Mouse (Mus musculus): ENCODE results near the gene Gm49339. TPM values are rescaled to one million over a fixed set of nuclear protein-coding genes. Genes with fewer than 3 reads are reported as not detected.

The Gm49339 gene
- 55.7 TPM for polyA plus RNA-seq (2017; shearing (Covaris generic))

DNA sequence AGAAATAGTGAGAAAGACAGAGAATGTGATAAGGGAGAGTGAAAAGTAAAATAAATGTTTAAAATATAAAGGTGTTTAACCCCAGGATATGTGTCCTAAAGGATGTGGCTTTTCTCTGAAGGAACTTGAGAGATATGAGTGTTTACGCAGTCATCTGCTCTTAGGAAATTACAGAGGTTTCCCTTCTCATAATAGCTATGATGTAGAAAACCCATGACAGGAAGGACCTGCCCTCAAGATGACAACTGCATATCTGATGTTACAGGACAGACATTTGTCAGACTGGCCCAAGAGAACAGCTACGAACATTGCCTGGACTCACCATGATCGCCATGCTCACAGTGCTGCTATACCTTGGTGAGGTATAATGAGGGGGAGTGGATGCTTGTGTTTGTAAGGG is at the start of gene Gm49339, which contains the start of gene Lilr4b:
Gene Gm49339, plus strand, starts transcription at position 216 of the 400 bp plus-strand sequence.
Gene Lilr4b, plus strand, starts transcription at position 236 of the 400 bp plus-strand sequence.

DNA sequence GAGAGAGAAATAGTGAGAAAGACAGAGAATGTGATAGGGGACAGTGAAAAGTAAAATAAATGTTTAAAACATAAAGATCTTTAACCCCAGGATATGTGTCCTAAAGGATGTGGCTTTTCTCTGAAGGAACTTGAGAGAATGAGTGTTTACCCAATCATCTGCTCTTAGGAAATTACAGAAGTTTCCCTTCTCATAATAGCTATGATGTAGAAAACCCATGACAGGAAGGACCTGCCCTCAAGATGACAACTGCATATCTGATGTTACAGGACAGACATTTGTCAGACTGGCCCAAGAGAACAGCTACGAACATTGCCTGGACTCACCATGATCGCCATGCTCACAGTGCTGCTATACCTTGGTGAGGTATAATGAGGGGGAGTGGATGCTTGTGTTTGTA is 10.3 kb downstream of the Gm49339 start, which contains the start of gene Lilrb4a:
Gene Lilrb4a, plus strand, starts transcription at position 266 of the 400 bp plus-strand sequence.

Other genes with a start within 250 kb of the Gm49339 start
- gene Lilr4b, start within 50 bp of the Gm49339 start, polyA plus RNA-seq (2017; shearing (Covaris generic)) = 694 TPM
- 623 TPM for gene Lilrb4a, start 10.3 kb downstream of the Gm49339 start, polyA plus RNA-seq (2017; shearing (Covaris generic))
- gene Fam162b, start 109.9 kb downstream of the Gm49339 start, polyA plus RNA-seq (2017; shearing (Covaris generic)) = not detected
- gene Gprc6a, start 150.8 kb downstream of the Gm49339 start, polyA plus RNA-seq (2017; shearing (Covaris generic)) = 0.16 TPM
- not detected for gene Rfx6, start 197.1 kb downstream of the Gm49339 start, polyA plus RNA-seq (2017; shearing (Covaris generic))